Mouse (Mus musculus) G1E (cell line): ENCODE measurements around the gene Atf6.

ENCODE experiments used
- CTCF ChIP-seq: IDR thresholded peaks from 2 replicates; pipeline ENCODE4 v1.5.1; 2012; ENCODE audit warnings: low read depth, low read length, inconsistent platforms, mixed read lengths
- GATA1 ChIP-seq: IDR thresholded peaks from 2 replicates; pipeline ENCODE4 v1.6.1; 2012; ENCODE audit warnings: borderline replicate concordance, low read length, inconsistent platforms, mixed read lengths
- GATA2 ChIP-seq: IDR thresholded peaks from 2 replicates; pipeline ENCODE4 v1.6.1; 2012; ENCODE audit warnings: low read depth, low read length, inconsistent platforms, borderline replicate concordance
- POLR2AphosphoS5 ChIP-seq: IDR thresholded peaks from 2 replicates; pipeline ENCODE4 v1.6.1; 2012; ENCODE audit warnings: low read depth, low read length, inconsistent platforms; ENCODE audit not compliant: insufficient replicate concordance
- TAL1 ChIP-seq: conservative IDR thresholded peaks from 2 replicates; pipeline ENCODE4 v1.6.1; 2012; ENCODE audit warnings: low read depth, low read length, inconsistent platforms, mixed read lengths

- TF ChIP-seq CTCF (no peak), TAL1 (no peak), GATA1 (no peak), GATA2 (no peak), POLR2AphosphoS5 (no peak)
Observed at GRCm38 (mm10) chr1:170865406-170865805, 2.2 kb downstream of the Atf6 start.
